Mouse (Mus musculus): ENCODE results near the gene Elovl7. TPM values are rescaled to one million over a fixed set of nuclear protein-coding genes. Genes with fewer than 3 reads are reported as not detected.

Gene Elovl7
- total RNA-seq, 2 experiments from 2014 or later: 7.1 to 9.6 TPM

DNA sequence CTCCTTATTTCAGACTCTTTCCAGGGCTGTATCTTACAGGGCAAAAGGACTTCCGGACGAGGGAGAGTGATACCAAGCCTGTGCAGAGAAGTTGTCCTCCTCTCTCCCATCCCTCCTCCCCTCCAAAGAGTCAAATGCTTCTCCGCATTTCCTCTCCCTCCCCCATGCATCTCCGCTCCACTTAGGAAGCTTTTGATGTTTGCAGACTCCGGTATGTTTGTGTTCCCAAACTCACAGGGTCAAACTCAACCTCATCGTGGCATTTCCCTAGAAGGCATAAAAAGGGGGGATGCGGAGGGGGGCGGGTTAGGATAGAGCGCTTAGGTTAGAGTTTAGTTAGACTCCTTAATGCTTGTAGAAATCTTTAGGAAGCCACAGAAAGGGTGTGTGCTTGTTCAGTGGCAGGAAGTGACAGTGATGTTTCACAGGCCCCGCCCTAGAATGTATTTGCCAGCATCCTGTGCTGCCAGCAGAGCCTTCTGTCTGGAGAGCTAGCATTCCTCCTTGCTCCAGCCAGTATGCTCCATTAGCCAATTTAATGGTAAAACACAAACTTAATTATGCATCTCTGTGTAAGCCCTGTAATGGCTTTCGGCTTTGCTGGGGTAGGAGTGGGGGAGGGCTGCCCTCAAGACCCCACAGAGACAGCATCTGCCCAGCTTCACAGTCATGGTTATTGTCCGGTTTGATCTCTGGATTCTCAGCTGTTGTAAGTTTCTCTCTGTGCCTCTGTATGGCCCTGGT lies 83.3 kb downstream of the Elovl7 start:
- intact Hi-C loops (cut with DNase I): no loop called here
- no peak for DNase-seq (ENCODE audit: low spot score in 2 of 2)

DNA sequence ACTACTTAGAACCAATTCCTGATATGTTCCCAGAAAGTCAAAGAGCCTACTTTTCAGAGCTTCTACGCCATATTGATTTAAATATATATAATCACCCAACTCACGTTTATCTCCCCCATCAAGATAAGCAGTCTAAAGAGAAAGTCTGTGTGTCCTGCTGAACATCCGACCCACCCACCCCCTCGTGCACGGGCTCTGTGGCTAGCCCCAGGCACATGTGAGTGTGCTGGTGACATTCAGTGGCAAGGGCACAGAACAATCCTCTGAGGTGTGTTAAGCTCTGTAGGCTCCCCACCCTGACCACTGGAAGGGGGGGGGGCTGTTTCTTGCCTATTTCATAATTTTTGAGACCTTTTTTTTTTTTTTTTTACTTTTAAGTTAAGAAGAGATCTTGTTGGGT lies 84.0 kb downstream of the Elovl7 start:
- no peak for DNase-seq (ENCODE audit: low spot score in 2 of 2)
- intact Hi-C loops (cut with DNase I): no loop called here

DNA sequence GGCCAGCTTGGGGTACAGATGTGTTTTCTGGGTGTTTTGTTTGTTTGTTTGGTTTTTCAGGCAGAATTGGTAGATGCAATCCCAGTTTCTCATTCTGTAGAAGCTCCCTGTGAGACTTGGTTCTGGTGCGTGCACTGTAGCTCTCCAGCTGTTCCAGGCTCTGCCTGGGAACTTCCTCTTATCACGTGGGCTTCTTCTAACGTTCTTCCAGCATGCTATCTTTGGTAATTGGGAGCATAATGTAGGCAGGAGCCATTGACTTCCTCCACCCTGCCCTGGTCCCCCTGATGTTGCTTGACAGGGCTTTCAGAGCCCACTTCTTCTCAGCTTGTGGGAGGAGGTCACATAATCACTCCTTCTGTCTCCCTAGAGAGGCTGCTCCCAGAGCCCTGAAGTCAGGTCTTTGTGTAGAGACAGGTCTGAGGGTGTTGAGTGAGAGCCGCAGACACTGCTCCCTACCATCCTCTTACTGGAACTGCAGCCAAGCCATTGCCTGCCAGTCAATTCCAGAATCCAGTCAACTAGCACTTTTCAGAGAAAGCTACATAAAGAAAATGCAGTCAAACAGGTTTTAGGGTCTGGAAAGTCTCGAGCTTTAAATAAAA lies 86.2 kb downstream of the Elovl7 start:
- DNase-seq (ENCODE audit: low spot score in 2 of 2): no peak
- intact Hi-C loops (cut with DNase I): no loop called here

DNA sequence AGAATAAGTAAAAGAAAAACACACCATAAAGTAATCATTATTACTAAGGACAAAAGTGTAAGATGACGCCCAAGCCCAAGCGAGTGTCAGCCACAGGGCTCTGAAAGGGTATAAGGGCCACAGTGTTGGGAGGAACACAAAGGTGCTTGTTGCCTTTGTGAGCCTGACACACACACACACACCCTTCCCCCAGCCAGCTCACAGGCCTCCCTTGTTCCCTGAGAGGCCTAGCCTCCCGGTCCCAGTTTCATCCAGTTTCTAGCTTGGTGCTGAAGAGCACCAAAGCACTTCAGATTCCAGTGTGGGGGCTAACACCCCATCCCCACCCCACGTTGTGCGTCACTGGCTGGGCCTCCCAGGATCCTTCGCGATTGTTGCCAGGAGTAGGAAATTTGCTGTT lies 87.2 kb downstream of the Elovl7 start:
- intact Hi-C loops (cut with DNase I): no loop called here
- DNase-seq (ENCODE audit: low spot score in 2 of 2): no peak

DNA sequence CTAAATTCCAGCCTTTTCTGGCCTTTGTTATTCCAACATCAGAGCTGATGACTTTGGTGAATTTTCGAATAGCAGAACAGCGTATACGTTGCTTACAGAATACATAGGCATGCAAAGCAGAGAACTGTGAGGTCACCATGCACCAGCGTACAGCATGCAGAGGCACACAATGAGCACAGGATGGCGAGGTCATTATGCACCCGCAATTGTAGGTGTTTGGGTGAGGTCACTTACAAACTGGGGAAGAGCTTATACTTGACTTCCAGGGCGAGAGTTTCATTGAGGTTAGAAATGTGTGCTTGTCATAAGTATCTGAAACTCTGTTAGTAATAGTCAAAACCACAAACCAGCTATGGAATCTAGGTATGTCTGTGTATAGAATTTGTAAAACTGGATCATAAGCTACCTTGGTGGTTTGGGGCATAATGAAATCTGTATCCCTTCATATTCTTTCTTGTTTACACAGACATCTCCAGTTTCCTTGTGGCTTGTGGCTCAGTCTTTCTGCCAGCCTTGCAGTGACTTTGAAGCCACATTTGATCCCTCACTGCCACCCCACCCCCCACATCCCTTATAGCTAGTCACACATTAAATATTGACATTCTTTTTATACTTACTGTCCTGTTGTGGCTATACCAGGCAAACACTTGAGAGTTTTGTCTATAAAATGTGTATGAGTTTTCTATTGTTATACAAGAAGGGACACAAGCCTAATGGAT lies 88.9 kb downstream of the Elovl7 start:
- intact Hi-C loops (cut with DNase I): no loop called here

DNA sequence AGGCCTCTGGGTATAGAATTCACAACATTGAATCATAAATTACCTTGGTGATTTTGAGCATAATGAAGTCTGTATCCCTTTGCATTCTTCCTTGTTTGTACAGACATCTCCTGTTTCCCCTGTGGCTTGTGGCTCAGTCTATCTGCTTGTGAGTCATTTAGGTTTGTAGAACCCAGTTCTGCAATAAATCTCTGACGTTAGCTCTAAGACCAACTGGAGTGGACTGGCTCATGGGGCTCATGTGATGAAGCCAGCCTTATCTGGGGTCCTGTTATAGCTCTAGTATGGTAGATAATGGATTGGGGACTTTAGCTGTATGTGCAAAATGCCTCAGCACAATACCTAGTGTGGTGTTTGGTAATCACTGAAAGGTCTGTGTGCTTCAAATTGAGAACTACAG lies 89.6 kb downstream of the Elovl7 start:
- intact Hi-C loops (cut with DNase I): no loop called here
- no peak for DNase-seq (ENCODE audit: low spot score in 2 of 2)

More for the DNA sequence above, 88.9 kb downstream of the Elovl7 start:
- DNase-seq (ENCODE audit: low spot score in 2 of 2): no peak

DNA sequence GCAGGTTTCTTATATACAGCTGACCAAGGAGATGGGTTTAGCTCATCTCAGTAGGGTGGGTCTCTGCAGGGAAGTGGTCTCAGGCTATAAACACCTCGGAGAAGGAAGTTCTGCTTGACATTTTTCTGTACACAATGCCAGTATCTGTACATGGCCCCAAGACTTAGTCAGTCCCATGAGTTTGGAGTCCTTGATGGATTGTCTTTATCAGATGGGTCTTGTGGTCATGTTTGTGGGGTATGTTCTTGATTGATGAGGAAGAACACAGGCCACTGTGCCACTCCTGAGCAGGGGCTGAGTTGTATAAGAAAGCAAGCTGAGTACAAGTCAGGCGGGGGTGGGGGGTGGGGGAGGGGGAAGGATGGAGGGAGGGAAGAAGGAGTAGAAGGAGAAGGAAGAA lies 90.5 kb downstream of the Elovl7 start:
- DNase-seq (ENCODE audit: low spot score in 2 of 2): no peak
- intact Hi-C loops (cut with DNase I): no loop called here

DNA sequence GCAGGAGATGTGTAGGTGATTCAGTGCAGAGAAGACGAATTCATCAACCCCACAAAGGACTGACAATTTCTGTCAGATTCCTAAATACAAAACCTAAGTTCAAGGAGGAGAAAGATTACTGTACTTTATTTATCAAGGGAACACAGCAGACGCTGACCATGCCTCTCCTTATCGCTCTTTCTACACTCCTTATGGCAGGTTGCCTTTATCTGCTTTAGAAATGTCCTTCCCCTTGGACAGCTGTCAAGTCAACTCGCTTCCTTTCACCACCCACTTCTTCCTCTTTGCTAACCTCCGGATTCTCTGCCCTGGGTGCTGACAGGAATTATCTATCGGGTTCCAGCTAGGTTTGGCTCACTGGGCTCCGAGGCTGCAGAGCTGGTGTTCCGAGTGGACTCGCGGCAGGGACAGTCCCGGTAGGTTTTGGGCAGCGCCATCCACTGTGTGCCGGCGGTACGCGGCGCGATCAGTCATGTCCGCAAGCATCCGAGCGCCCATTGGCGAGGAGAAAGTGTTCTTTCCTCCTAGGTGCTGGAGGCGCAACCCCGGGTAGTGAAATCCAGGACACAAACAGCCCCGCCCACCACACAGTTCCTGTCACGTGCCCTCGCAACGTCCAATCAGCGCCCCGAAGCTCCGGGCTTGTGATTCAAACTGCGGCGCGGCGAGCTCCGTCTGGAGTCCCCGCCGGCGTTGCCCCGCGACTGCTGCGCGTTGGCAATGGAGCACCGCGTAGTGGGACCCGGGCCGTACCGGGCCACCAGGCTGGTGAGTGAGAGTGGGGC lies 101.7 kb downstream of the Elovl7 start, which contains the start of gene Depdc1b:
Gene Depdc1b, plus strand, starts transcription at position 631 of the 785 bp plus-strand sequence.
- peak; percentile 92 to 93 for DNase-seq (ENCODE audit: low spot score in 2 of 2)
- intact Hi-C loops (cut with DNase I): loop anchor here (5.0 kb wide), 1 partner anchor 99 kb away; no protein-coding TSS in a partner anchor

DNA sequence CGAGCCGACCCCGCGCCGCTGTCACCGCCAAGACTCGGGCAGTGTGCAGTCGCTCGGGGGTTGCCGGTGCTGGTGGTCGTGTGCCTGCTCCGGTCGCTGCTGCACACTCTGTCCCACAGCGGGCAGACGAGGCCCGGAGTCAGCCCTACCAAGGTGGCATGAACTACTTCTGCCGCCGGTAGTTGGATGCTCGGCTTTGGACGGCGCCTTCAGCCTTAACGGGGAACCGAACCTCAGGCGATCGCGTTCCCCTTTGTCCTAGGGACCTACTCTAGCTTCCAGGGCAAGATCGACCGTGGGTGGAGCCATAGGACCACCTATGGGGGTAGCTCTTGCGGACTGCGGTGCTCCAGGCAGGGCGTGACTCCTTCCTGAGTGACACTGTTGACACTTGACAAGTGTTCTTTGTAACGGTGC lies 102.3 kb downstream of the Elovl7 start:
- intact Hi-C loops (cut with DNase I): loop anchor here (5.0 kb wide), 1 partner anchor 99 kb away; no protein-coding TSS in a partner anchor
- DNase-seq (ENCODE audit: low spot score in 2 of 2): no peak

DNA sequence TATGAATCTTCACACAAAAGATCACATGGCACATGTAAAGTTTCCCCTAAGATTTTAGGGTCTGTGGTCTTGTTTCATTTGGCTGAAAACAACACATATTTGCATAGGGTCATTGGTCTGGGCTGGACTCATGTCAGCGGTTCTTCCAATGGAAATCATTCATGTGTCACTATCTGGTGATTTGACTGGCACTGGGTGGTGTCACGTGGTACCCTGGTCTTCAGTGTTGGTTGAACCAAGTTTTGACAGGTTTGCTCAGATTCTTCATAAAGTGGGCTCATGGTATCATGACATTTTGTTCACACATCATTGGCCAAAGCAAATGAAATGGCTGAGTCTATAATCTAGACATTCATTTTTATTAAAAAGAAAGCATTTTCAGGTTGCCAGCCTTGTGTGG lies 103.2 kb downstream of the Elovl7 start:
- DNase-seq (ENCODE audit: low spot score in 2 of 2): no peak
- intact Hi-C loops (cut with DNase I): loop anchor here (5.0 kb wide), 1 partner anchor 100 kb away; no protein-coding TSS in a partner anchor

DNA sequence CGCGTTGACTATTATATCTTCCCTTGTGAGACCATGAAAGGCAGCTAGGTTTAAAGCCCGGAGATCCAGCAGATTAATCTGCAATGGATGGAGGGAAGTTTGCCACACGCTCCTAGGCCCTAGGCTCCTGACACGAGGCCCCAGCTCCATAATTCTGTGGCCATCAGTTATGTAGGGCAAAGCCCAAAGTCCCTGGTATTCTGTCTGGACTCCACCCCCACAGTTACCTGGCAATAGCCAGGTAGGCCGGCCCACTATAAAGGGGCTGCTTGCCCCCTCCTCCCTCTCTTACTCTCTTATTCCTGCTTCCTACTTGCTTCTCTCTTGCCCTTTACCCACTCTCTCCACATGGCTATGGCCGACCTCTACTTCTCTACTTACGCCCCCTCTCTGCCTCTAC lies 104.8 kb downstream of the Elovl7 start:
- no peak for DNase-seq (ENCODE audit: low spot score in 2 of 2)
- intact Hi-C loops (cut with DNase I): loop anchor here (5.0 kb wide), 1 partner anchor 102 kb away; no protein-coding TSS in a partner anchor

DNA sequence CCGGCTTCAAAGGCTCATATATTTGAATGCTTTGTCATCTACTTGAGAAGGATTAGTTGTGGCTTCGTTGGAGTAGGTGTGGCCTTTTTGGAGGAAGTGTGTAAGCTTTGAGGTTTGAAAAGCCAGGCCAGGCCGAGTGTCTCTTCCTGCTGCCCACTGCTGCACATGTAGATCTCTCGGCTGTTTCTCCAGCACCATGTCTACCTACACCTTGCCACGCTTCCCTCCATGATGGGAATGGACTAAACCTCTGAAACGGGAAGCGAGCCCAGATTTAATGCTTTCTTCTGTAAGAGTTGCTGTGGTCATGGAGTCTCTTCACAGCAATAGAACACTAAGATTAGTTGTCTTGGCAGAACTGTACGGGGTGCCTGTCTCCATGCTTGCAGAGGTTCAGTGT lies 106.0 kb downstream of the Elovl7 start:
- intact Hi-C loops (cut with DNase I): loop anchor here (10.0 kb wide), 1 partner anchor 995 kb away; no protein-coding TSS in a partner anchor
- DNase-seq (ENCODE audit: low spot score in 2 of 2): no peak

DNA sequence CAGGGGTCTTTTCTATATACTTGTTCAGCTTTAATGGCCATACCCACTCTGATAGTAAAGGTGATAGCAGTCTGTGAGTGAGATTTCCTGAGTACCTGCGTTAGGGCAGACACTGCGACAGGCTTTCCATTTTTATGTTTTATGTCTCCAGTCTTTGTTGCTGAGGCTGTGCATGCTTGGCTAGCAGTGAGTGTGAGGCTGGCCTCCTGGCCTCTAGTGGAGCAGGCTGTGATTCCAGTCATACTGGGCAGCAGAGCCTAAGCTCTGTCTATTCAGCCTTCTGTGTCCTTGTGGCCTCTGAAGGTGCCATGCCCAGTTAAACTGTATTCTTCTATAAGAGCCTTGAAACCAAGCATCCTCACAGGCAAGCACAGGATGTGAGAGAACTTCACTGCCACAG lies 108.3 kb downstream of the Elovl7 start:
- no peak for DNase-seq (ENCODE audit: low spot score in 2 of 2)
- intact Hi-C loops (cut with DNase I): loop anchor here (10.0 kb wide), 1 partner anchor 998 kb away; no protein-coding TSS in a partner anchor

DNA sequence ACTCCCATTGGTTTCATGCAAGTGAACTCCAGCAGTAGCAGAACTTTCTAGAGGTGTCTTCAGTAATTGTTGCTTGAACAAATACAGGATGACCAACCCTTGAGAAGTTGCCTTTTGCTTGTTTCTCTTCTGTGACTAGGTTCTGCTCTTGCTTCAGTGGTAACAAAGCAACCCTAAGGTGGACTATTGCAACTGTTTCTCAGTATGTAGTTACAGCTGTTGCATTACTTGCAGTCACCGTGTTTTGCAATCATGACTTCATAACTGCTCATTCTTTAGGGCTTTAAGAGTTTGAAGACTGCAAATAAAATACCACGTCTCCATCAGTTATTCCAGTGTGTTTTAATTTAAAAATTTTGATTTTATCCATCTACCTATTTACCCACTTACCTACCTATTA lies 109.1 kb downstream of the Elovl7 start:
- intact Hi-C loops (cut with DNase I): loop anchor here (10.0 kb wide), 1 partner anchor 999 kb away; no protein-coding TSS in a partner anchor
- no peak for DNase-seq (ENCODE audit: low spot score in 2 of 2)

DNA sequence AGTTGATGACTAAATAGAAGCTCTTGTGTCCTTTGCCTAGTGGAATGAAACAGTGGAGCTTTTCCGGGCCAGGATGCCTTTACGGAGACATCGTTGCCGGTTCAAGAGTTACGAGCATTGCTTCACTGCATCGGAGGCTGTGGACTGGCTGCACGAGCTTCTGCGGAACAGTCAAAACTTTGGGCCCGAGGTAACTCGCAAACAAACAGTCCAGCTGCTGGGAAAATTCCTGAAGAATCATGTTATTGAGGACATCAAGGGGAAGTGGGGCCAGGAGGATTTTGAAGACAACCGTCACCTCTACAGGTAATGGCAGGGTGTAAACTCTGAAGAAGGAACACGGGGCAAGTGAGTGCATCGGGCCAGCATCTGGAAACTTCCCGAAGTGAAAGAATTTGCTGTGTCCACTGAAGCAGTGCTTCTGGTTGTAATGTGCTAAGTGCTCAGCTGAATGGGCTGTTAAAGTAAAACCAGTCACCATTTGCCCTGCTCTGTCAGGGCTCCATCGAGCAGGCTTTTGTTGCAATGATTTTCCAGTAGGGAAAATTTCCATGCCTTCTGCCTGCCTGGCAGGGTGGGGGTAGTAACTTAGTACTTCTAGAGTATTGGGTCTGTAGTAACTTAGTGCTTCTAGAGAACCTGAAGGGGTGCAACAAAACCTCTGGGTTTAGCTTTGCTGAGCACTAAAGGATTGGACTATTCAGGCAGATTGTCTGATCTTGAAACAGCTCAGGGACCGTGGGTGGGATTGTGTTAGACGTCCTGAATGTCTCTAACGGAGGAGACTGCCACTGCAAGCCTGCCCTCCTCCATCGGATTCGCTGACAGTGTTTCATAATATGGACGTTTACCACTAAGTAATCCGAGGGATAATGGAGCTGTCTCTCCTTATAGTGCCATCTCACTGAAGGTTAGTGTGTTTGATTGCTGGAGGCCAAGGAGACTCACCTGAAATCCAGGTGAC lies 109.9 kb downstream of the Elovl7 start:
- no peak for DNase-seq (ENCODE audit: low spot score in 2 of 2)
- intact Hi-C loops (cut with DNase I): loop anchor here (10.0 kb wide), 1 partner anchor 999 kb away; no protein-coding TSS in a partner anchor

DNA sequence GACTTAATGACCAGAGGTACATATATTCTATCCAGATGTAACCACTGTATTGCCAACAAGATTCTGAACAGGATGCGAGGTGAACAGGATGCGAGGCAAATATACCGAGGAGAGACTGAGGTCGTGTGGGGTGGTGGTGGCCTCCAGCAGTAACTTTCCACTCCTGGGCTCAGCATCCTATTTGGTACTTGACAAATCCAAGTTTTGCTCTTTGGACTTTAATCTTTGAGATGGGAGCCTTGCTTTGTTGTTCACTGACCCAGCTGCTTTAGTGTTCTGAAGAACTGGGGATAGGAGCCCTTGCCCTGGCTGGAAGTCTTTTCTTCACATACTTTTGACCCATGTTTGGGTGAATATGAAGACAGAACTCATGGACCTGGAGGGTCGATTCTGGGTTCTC lies 111.7 kb downstream of the Elovl7 start:
- intact Hi-C loops (cut with DNase I): loop anchor here (5.0 to 10.0 kb wide), 2 partner anchors 114 to 1001 kb away; partner anchors contain the start of gene Elovl7

DNA sequence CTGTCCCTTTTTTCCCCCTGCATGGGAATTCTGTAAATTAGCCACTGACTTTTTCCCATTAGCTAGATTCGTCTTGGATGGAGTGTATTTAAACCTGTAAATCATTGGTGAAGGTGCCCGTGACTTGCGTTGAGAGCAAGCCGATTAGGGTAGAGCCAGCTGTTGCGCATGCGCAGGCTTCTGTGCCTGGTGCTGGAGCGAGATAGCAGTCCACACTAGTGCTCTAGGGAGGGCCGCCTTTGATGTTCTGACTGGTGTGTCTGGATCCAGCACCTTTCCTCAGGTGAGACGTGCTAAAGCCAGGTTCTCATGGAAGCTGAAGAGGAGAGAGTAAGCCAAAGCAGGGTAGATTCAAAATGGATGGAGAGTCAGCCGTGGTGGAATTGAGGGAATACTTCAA lies 112.1 kb downstream of the Elovl7 start:
- DNase-seq (ENCODE audit: low spot score in 2 of 2): no peak
- intact Hi-C loops (cut with DNase I): loop anchor here (5.0 to 10.0 kb wide), 2 partner anchors 114 to 1002 kb away; partner anchors contain the start of gene Elovl7

More for the DNA sequence above, 111.7 kb downstream of the Elovl7 start:
- DNase-seq (ENCODE audit: low spot score in 2 of 2): no peak

DNA sequence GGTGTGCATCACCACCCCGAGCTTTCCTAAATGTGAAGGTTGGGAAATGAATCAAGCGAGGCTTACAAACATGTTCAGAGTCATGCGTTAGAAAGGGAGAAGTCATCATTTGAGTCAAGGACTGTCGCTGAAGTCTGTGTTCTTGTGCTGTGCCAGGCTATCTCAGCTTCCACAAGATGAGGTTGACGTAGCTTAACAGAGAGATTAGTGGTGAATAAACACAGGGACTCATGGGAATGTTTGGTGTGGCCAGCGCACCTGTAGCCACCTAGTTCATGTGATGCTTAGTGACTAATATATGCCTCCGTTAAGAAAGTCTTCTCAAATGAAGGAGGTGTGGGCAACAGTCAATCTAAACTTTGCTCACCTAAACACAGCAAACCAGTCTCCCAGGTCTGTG lies 112.8 kb downstream of the Elovl7 start:
- DNase-seq (ENCODE audit: low spot score in 2 of 2): no peak
- intact Hi-C loops (cut with DNase I): loop anchor here (5.0 to 10.0 kb wide), 2 partner anchors 115 to 1002 kb away; partner anchors contain the start of gene Elovl7

Measured in left cerebral cortex, postnatal 36 days (tissue).